ENCODE assay signal across 26 mouse cellular contexts in genomic region chr7:121778553-121778952, GRCm38 (mm10). TPM values are rescaled to one million over a fixed set of nuclear protein-coding genes. Genes with fewer than 3 reads are reported as not detected.
DNase-seq lines count a peak whose midpoint lies in the region; ATAC-seq and TF ChIP-seq lines count a peak whose summit lies in the region.
"Had no signal": no experiment of that assay in that cellular context is flagged by ENCODE, and none has a peak within 500 bp of the region (broad histone marks: within the 10 kb centered on the region; RNA-seq: fewer than 3 reads in every experiment).

No protein-coding gene starts in this region.

- H3K4me2 ChIP-seq in kidney, postnatal 0 days (ENCODE audit: low read length): no peak overlapping the region
- H3K4me2 ChIP-seq in lung, embryonic 15.5 days: no peak overlapping the region
- no peak overlapping the region for H3K4me2 ChIP-seq in lung, postnatal 0 days (replicated peaks; ENCODE audit: low read depth, low read length)
- no peak overlapping the region for H3K4me2 ChIP-seq in hindbrain, embryonic 16.5 days (ENCODE audit: low read length)
- H3K4me2 ChIP-seq: embryonic facial prominence, embryonic 13.5 days; forebrain, embryonic 12.5 days; forebrain, embryonic 15.5 days; heart, embryonic 11.5 days; hindbrain, embryonic 12.5 days had no signal

- no peak for TF ChIP-seq CTCF in kidney, postnatal 0 days (IDR thresholded peaks at IDR 0.05; ENCODE audit: low read depth)
- TF ChIP-seq CTCF in lung, adult 2 months (IDR thresholded peaks at IDR 0.05; ENCODE audit: insufficient read depth, low read length): no peak
- no peak for TF ChIP-seq CTCF in lung, postnatal 0 days (IDR thresholded peaks at IDR 0.05)

- no peaks in the 10 kb centered on the region for H3K9me3 ChIP-seq in kidney, postnatal 0 days (replicated peaks; ENCODE audit: low read length)
- no peaks in the 10 kb centered on the region for H3K9me3 ChIP-seq in lung, embryonic 15.5 days
- no peaks in the 10 kb centered on the region for H3K9me3 ChIP-seq in lung, postnatal 0 days (ENCODE audit: low read length)
- no peaks in the 10 kb centered on the region for H3K9me3 ChIP-seq in hindbrain, embryonic 16.5 days (ENCODE audit: control insufficient read depth, low read length)
- H3K9me3 ChIP-seq: embryonic facial prominence, embryonic 10.5 days; embryonic facial prominence, embryonic 13.5 days; forebrain, embryonic 12.5 days; forebrain, embryonic 15.5 days; hindbrain, embryonic 12.5 days had no signal

- no peaks in the 10 kb centered on the region for H3K27me3 ChIP-seq in kidney, postnatal 0 days (ENCODE audit: insufficient read depth, low read length)
- H3K27me3 ChIP-seq in lung, embryonic 15.5 days: no peaks in the 10 kb centered on the region
- no peaks in the 10 kb centered on the region for H3K27me3 ChIP-seq in lung, postnatal 0 days (replicated peaks; ENCODE audit: insufficient read depth, low read length)
- no peaks in the 10 kb centered on the region for H3K27me3 ChIP-seq in hindbrain, embryonic 16.5 days (replicated peaks; ENCODE audit: control insufficient read depth, insufficient read depth, low read length)
- H3K27me3 ChIP-seq: embryonic facial prominence, embryonic 13.5 days; forebrain, embryonic 12.5 days; forebrain, embryonic 15.5 days; hindbrain, embryonic 12.5 days had no signal

- H3K9ac ChIP-seq in kidney, postnatal 0 days (ENCODE audit: low read depth, low read length): no peak overlapping the region
- H3K9ac ChIP-seq in lung, embryonic 15.5 days: no peak overlapping the region
- H3K9ac ChIP-seq in lung, postnatal 0 days (replicated peaks; ENCODE audit: low read depth): no peak overlapping the region
- no peak overlapping the region for H3K9ac ChIP-seq in hindbrain, embryonic 16.5 days (ENCODE audit: low read depth, low read length)
- H3K9ac ChIP-seq: embryonic facial prominence, embryonic 13.5 days; forebrain, embryonic 12.5 days; forebrain, embryonic 15.5 days; hindbrain, embryonic 12.5 days had no signal

- ATAC-seq in kidney, postnatal 0 days (replicated peaks; ENCODE audit: low FRiP score, low read depth): no peak
- peak; percentile 76 for ATAC-seq in lung, embryonic 15.5 days (ENCODE audit: borderline replicate concordance, extremely low read depth, low FRiP score, low TSS enrichment)
- peak; percentile 93 for ATAC-seq in lung, postnatal 0 days
- no peak for ATAC-seq in hindbrain, embryonic 16.5 days
- ATAC-seq: CD4-positive, CD25-positive, alpha-beta regulatory T cell, adult 4 months; forebrain, embryonic 15.5 days had no signal

- 61% methylated on average over 1 of the region's 1 CpGs for WGBS in kidney, postnatal 0 days
- WGBS in lung, embryonic 15.5 days: 39% methylated on average over 1 of the region's 1 CpGs
- WGBS in lung, adult 2 months: 37% methylated on average over 1 of the region's 1 CpGs
- 35% methylated on average over 1 of the region's 1 CpGs for WGBS in lung, postnatal 0 days
- WGBS in hindbrain, embryonic 16.5 days: 72% methylated on average over 1 of the region's 1 CpGs

- no peak for TF ChIP-seq POLR2A in lung, adult 2 months (IDR thresholded peaks at IDR 0.05; ENCODE audit: borderline replicate concordance, extremely low read depth, low read depth, low read length)

- H3K27ac ChIP-seq in kidney, postnatal 0 days: peak overlapping the region; percentile 31; the same call in 1 of the 2 replicates
- H3K27ac ChIP-seq in lung, embryonic 15.5 days: peak overlapping the region; percentile 77
- peak overlapping the region; percentile 62 for H3K27ac ChIP-seq in lung, postnatal 0 days (ENCODE audit: low read length)
- H3K27ac ChIP-seq in hindbrain, embryonic 16.5 days (ENCODE audit: low read depth, low read length): no peak overlapping the region
- H3K27ac ChIP-seq: embryonic facial prominence, embryonic 10.5 days; embryonic facial prominence, embryonic 13.5 days; forebrain, embryonic 12.5 days; forebrain, embryonic 15.5 days; heart, adult 2 months; hindbrain, embryonic 12.5 days had no signal

- H3K4me1 ChIP-seq in kidney, postnatal 0 days (replicated peaks; ENCODE audit: insufficient read depth, low read length): no peaks in the 10 kb centered on the region
- H3K4me1 ChIP-seq in lung, embryonic 15.5 days: peaks cover 11% of the 10 kb centered on the region; the same call in 1 of the 2 replicates
- H3K4me1 ChIP-seq in lung, adult 2 months (ENCODE audit: control insufficient read depth, insufficient read depth, low read length): peaks cover 3% of the 10 kb centered on the region; the same call in 1 of the 2 replicates
- H3K4me1 ChIP-seq in lung, postnatal 0 days (ENCODE audit: insufficient read depth, low read depth, low read length): no peaks in the 10 kb centered on the region; the same call in 1 of the 2 replicates
- no peaks in the 10 kb centered on the region for H3K4me1 ChIP-seq in hindbrain, embryonic 16.5 days (ENCODE audit: control insufficient read depth, insufficient read depth, low read depth, low read length)
- H3K4me1 ChIP-seq: embryonic facial prominence, embryonic 10.5 days; forebrain, embryonic 12.5 days; forebrain, embryonic 15.5 days; hindbrain, embryonic 12.5 days had no signal

- no peak overlapping the region for H3K4me3 ChIP-seq in kidney, postnatal 0 days (replicated peaks; ENCODE audit: low read depth, low read length)
- H3K4me3 ChIP-seq in lung, embryonic 15.5 days: no peak overlapping the region
- H3K4me3 ChIP-seq in lung, adult 2 months (replicated peaks; ENCODE audit: extremely low read depth, low read depth, low read length): no peak overlapping the region
- H3K4me3 ChIP-seq in lung, postnatal 0 days (ENCODE audit: low read depth, low read length): no peak overlapping the region
- H3K4me3 ChIP-seq in hindbrain, embryonic 16.5 days (ENCODE audit: low read length): no peak overlapping the region
- H3K4me3 ChIP-seq: embryonic facial prominence, embryonic 10.5 days; embryonic facial prominence, embryonic 13.5 days; erythroblast, embryonic 14.5 days; forebrain, embryonic 12.5 days; forebrain, embryonic 15.5 days; heart, adult 2 months; hindbrain, embryonic 12.5 days had no signal

- H3K36me3 ChIP-seq in kidney, postnatal 0 days (ENCODE audit: insufficient read depth, low read length): no peaks in the 10 kb centered on the region
- H3K36me3 ChIP-seq in lung, embryonic 15.5 days: no peaks in the 10 kb centered on the region
- H3K36me3 ChIP-seq in lung, postnatal 0 days (ENCODE audit: insufficient read depth, low read length): no peaks in the 10 kb centered on the region
- H3K36me3 ChIP-seq in hindbrain, embryonic 16.5 days (ENCODE audit: control insufficient read depth, insufficient read depth, low read length): no peaks in the 10 kb centered on the region
- H3K36me3 ChIP-seq: embryonic facial prominence, embryonic 10.5 days; embryonic facial prominence, embryonic 13.5 days; forebrain, embryonic 12.5 days; forebrain, embryonic 15.5 days; hindbrain, embryonic 12.5 days had no signal

- TF ChIP-seq EP300 in lung, postnatal 0 days (IDR thresholded peaks at IDR 0.05): peak; percentile 99

- no peak for DNase-seq in kidney, postnatal 0 days (ENCODE audit: low spot score)
- no peak for DNase-seq in kidney, adult 18-20 months
- no peak for DNase-seq in lung, adult 2 months
- peak; percentile 92 for DNase-seq in lung, postnatal 0 days (ENCODE audit: low spot score)
- DNase-seq in lung, postnatal 25 days (ENCODE audit: low spot score): peak; percentile 59
- DNase-seq in embryo, embryonic 11 days: no peak
- DNase-seq: adrenal gland, adult 2 months; adrenal gland, postnatal 14 days; cerebellum, adult 11 months; cerebellum, adult 2 months; cerebellum, adult 9-11 months; cerebellum, postnatal 25 days; gastrocnemius, postnatal 25 days; heart, adult 2 months had no signal

RNA-seq across cellular contexts. Expression of gene Scnn1g, which starts 44.3 kb away (rescaled TPM):
- 59.7 and 64.2 TPM in 2 replicates for polyA plus RNA-seq in kidney, postnatal 0 days (2015; fragmentation: Nextera tagmentation; extraction: Ambion mirVana)
- 10.6 and 11.5 TPM in 2 replicates for polyA plus RNA-seq in lung, embryonic 15.5 days (2015; fragmentation: Nextera tagmentation; extraction: Ambion mirVana)
- polyA plus RNA-seq in lung, adult 2 months (2012; rRNA removed): 83.2 and 89.5 TPM in 2 replicates
- 120 and 139 TPM in 2 replicates for polyA plus RNA-seq in lung, postnatal 0 days (2015; fragmentation: Nextera tagmentation; extraction: Ambion mirVana)
- polyA plus RNA-seq in hindbrain, embryonic 16.5 days (2015; fragmentation: Nextera tagmentation; extraction: Ambion mirVana): 0.11 TPM in 1 of 2 replicates, not detected in the other
- polyA plus RNA-seq: C2C12; CD4-positive, CD25-positive, alpha-beta regulatory T cell, adult 4 months; erythroblast, embryonic 14.5 days; forebrain, embryonic 12.5 days; forebrain, embryonic 15.5 days; heart, embryonic 14.5 days had no signal

Comparison
In these comparisons a context has a peak if more than half of its experiments do, and no peak if none do; other contexts are left out.
1. DNase-seq: peak in lung, postnatal 0 days (single experiment) and lung, postnatal 25 days (single experiment); none in kidney, postnatal 0 days (single experiment), kidney, adult 18-20 months (single experiment), lung, adult 2 months (single experiment) and embryo, embryonic 11 days (single experiment).
2. ATAC-seq: peak in lung, embryonic 15.5 days (single experiment) and lung, postnatal 0 days (single experiment); none in kidney, postnatal 0 days (single experiment) and hindbrain, embryonic 16.5 days (single experiment).
3. RNA of gene Scnn1g, which starts 44.3 kb away (polyA plus RNA-seq): 120 to 139 TPM in lung, postnatal 0 days, 83.2 to 89.5 TPM in lung, adult 2 months, 59.7 to 64.2 TPM in kidney, postnatal 0 days and 10.6 to 11.5 TPM in lung, embryonic 15.5 days; 0.11 TPM in hindbrain, embryonic 16.5 days; every median in the first group is over 10 times any median in the second.